Mouse (Mus musculus) limb, embryonic 14.5 days (tissue): ENCODE results near the gene Lpp. TPM values are rescaled to one million over a fixed set of nuclear protein-coding genes. Genes with fewer than 3 reads are reported as not detected.

ENCODE experiments used
- ATAC-seq: fragments of 200-750 bp; cut with Nextera tagmentation; 2 replicates; pipeline ENCODE4 v1.8.0; 2017; ENCODE audit warnings: low read depth, moderate number of reproducible peaks, moderate TSS enrichment; ENCODE audit not compliant: low FRiP score
- DNase-seq: peaks from one replicate; pipeline ENCODE4 v3.0.0-alpha.2; 2015; ENCODE audit warnings: low spot score
- H3K27ac ChIP-seq: fragments of 300-500 bp; sonication (generic); replicated peaks from 2 replicates; pipeline ENCODE4 v1.5.1; 2014; ENCODE audit warnings: low read depth, mild to moderate bottlenecking, low read length, moderate library complexity, mixed read lengths
- H3K27me3 ChIP-seq: fragments of 300-500 bp; sonication (generic); 2 replicates; pipeline ENCODE4 v1.6.1; 2014; ENCODE audit warnings: low read length, mixed read lengths; ENCODE audit not compliant: control insufficient read depth, insufficient read depth
- H3K36me3 ChIP-seq: fragments of 300-500 bp; sonication (generic); 2 replicates; pipeline ENCODE4 v1.6.1; 2014; ENCODE audit warnings: mild to moderate bottlenecking, low read length, moderate library complexity, mixed read lengths; ENCODE audit not compliant: control insufficient read depth, insufficient read depth
- H3K4me1 ChIP-seq: fragments of 300-500 bp; sonication (generic); 2 replicates; pipeline ENCODE4 v1.6.1; 2014; ENCODE audit warnings: antibody characterized with exemption, low read length, mixed read lengths; ENCODE audit not compliant: control insufficient read depth, insufficient read depth
- H3K4me2 ChIP-seq: fragments of 300-500 bp; sonication (generic); replicated peaks from 2 replicates; pipeline ENCODE4 v1.6.1; 2014; ENCODE audit warnings: low read depth, mild to moderate bottlenecking, low read length, moderate library complexity; ENCODE audit not compliant: severe bottlenecking
- H3K4me3 ChIP-seq: fragments of 300-500 bp; sonication (generic); replicated peaks from 2 replicates; pipeline ENCODE4 v1.5.1; 2014; ENCODE audit warnings: low read length
- H3K9ac ChIP-seq: fragments of 300-500 bp; sonication (generic); 2 replicates; pipeline ENCODE4 v1.6.1; 2014; ENCODE audit warnings: mild to moderate bottlenecking, low read depth, low read length, moderate library complexity; ENCODE audit not compliant: severe bottlenecking
- H3K9me3 ChIP-seq: fragments of 300-500 bp; sonication (generic); 2 replicates; pipeline ENCODE4 v1.6.1; 2016; ENCODE audit warnings: low read length; ENCODE audit not compliant: control insufficient read depth
- POLR2A ChIP-seq: fragments of 200-500 bp; IDR thresholded peaks from 2 replicates; pipeline ENCODE4 v1.8.0; 2012; ENCODE audit warnings: inconsistent platforms, mild to moderate bottlenecking, moderate library complexity, borderline replicate concordance; ENCODE audit not compliant: insufficient read depth, insufficient read length; ENCODE audit errors: extremely low read depth
- WGBS: fragments of 180-500 bp; shearing (Covaris S2); extraction: QIAGEN DNeasy Blood & Tissue Kit; methylation state at CpG from one replicate; pipeline ENCODE4 v1.1.7; 2014; 5-methylcytosine and 5-hydroxymethylcytosine counted together
- polyA plus RNA-seq, 2 experiments: library from polyadenylated mRNA; depleted of rRNA in 1 of 2; stranded (reverse) in 1 of 2; unstranded in 1 of 2; fragments of >200 nt; fragmentation: Nextera tagmentation in 1 of 2; extraction: Ambion mirVana in 1 of 2; gene quantifications; 2 replicates each; pipeline versions ENCODE4 v1.2.1 to v1.2.3; 2012 to 2014

Gene Lpp
- polyA plus RNA-seq, 2 experiments = 15.1 to 46.7 TPM

GRCm38 (mm10) chr16:24943486-24944261 is 550.4 kb downstream of the Lpp start:
- Histone ChIP-seq H3K36me3 (no peaks in the 10 kb centered on the region), H3K9me3 (no peaks in the 10 kb centered on the region), H3K4me1 (peaks cover 8% of the 10 kb centered on the region), H3K9ac (no peak overlapping the region), H3K4me3 (no peak overlapping the region), H3K27ac (no peak overlapping the region), H3K4me2 (no peak overlapping the region), H3K27me3 (no peaks in the 10 kb centered on the region)
- TF ChIP-seq POLR2A = no peak
- peak; percentile 31 for DNase-seq
- peak; percentile 47 for ATAC-seq
- 16% methylated on average over 6 of the region's 6 CpGs for WGBS

GRCm38 (mm10) chr16:24946356-24946755 is 553.0 kb downstream of the Lpp start:
- Histone ChIP-seq H3K27ac (no peak overlapping the region), H3K4me3 (no peak overlapping the region), H3K9me3 (no peaks in the 10 kb centered on the region), H3K9ac (no peak overlapping the region), H3K4me1 (peaks cover 19% of the 10 kb centered on the region), H3K27me3 (no peaks in the 10 kb centered on the region), H3K36me3 (no peaks in the 10 kb centered on the region), H3K4me2 (no peak overlapping the region)
- no peak for ATAC-seq
- 83% methylated on average over 1 of the region's 1 CpGs for WGBS
- DNase-seq = no peak
- TF ChIP-seq POLR2A = no peak

- 82% methylated on average over 1 of the region's 1 CpGs for WGBS
- H3K9ac ChIP-seq = no peak overlapping the region
- peaks cover 19% of the 10 kb centered on the region for H3K4me1 ChIP-seq
- no peaks in the 10 kb centered on the region for H3K27me3 ChIP-seq
- no peak overlapping the region for H3K27ac ChIP-seq
- H3K36me3 ChIP-seq = no peaks in the 10 kb centered on the region
- no peak overlapping the region for H3K4me2 ChIP-seq
- H3K4me3 ChIP-seq = no peak overlapping the region
- no peaks in the 10 kb centered on the region for H3K9me3 ChIP-seq
- DNase-seq = no peak
- no peak for ATAC-seq
- no peak for TF ChIP-seq POLR2A
These were observed 554.2 kb downstream of the Lpp start for GRCm38 (mm10) chr16:24947485-24947884.

- TF ChIP-seq POLR2A = no peak
- 61% methylated on average over 3 of the region's 3 CpGs for WGBS
- no peak overlapping the region for H3K4me2 ChIP-seq
- DNase-seq (peak; percentile 55), ATAC-seq (no peak)
- H3K27ac ChIP-seq = no peak overlapping the region
- H3K4me1 ChIP-seq = peaks cover 17% of the 10 kb centered on the region
- no peaks in the 10 kb centered on the region for H3K9me3 ChIP-seq
- no peak overlapping the region for H3K9ac ChIP-seq
- H3K27me3 ChIP-seq = no peaks in the 10 kb centered on the region
- no peak overlapping the region for H3K4me3 ChIP-seq
- H3K36me3 ChIP-seq = no peaks in the 10 kb centered on the region
These were observed 554.9 kb downstream of the Lpp start for GRCm38 (mm10) chr16:24948091-24948690.

- TF ChIP-seq POLR2A = no peak
- Histone ChIP-seq H3K4me2 (no peak overlapping the region), H3K27me3 (no peaks in the 10 kb centered on the region), H3K9ac (no peak overlapping the region), H3K9me3 (no peaks in the 10 kb centered on the region), H3K4me1 (peaks cover 10% of the 10 kb centered on the region; the same call in 1 of the 2 replicates), H3K4me3 (no peak overlapping the region), H3K27ac (no peak overlapping the region), H3K36me3 (no peaks in the 10 kb centered on the region)
- DNase-seq (no peak), ATAC-seq (no peak)
- WGBS = 94% methylated on average over 3 of the region's 3 CpGs
These were observed 556.0 kb downstream of the Lpp start for GRCm38 (mm10) chr16:24949265-24949664.
